Mouse (Mus musculus) urinary bladder, postnatal 10 days (tissue): ENCODE results near the gene Tmem170.

Experiments used
- DNase-seq: peaks from one replicate; pipeline ENCODE4 v3.0.0; 2022; ENCODE audit warnings: low spot score

Gene Tmem170

DNA sequence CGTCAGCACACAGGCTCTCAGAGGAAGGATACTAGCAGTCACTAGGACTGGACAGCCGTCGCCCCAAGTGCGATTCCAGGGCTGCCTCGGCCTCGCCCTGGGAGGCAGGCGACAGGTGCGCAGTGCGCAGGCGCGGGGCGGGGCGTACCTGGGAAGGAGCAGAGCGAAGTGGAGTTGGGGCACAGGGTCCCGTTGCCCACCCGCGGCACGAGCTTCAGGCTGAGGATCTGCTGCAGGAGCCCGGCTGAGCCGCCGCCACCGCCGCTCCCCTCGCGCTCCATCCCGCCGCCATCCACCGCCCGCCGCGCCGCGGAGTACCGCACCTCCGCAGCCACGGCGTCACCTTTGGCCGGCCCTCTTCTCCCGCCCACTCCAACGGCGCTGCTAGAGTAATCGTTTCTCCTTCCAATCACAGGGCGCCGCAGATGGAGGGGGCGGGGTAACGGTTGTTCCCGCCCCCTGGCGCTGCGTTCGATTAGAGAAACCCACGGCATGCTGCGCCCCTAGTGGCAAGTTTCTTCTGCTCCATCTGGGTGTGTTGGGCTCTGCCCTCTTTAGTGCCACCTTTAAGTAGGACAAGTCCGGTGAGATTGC lies at the start of gene Tmem170:
Tmem170 (minus strand) TSS at position 396 of the 594 bp plus-strand sequence.
- peak; percentile 90 for DNase-seq

DNA sequence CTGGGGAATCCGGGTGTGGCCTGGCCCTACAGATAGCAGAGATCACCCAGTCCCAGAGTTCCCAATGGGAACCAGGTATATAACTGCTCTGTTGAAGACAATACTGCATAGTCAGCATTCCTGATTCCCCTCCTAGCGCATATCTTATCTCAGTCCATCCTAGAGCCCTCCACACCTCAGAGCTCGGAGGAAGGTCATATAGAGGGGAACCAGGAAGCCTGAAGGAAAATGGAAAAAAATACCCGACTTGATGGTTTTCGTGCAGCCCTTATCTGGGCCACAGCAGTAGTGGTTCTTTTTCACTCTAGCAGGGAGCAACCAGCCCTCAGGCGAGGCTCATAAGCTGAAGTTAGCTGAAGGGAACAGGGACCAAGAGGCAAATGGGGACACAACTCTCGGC lies 48.4 kb upstream of the Tmem170 start:
- DNase-seq = no peak

DNA sequence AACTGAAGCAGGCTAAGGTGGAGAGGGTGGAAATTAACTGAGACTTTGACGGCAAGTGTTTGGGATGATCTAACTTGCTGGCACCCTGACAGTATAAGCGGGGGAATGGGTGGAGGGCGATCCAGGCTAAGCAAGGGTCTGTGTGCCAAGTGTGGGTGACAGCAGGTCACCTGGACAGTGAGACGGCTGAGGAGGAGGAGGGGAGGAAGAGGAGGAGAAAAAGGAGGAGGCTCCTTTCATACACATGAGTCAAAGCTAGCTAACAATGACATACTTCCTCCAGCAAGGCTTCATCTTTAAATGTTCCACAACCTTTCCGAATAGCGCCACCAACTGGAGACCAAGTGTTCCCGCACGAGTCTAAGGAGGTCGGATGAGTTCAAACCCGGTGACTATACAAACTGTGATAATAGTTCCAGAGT lies 46.8 kb upstream of the Tmem170 start:
- DNase-seq = no peak

DNA sequence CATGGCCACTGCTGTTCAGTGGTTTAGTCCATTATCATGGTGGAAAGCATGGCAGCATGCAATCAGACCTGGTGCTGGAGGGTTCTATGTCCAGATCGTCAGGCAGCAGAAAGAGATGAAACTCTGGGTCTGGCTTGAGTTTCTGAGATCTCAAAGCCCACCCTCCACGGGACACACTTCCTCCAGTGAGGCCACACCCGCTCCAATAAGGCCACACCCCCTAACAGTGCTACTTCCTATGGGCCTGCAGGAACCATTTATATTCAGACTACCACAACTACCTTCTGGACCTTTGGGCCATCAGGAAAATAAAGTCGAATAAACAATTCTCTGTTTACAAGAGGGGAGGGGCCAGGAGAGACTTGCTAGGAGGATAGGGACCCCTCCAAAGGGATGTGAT lies 44.4 kb upstream of the Tmem170 start:
- DNase-seq = no peak

DNA sequence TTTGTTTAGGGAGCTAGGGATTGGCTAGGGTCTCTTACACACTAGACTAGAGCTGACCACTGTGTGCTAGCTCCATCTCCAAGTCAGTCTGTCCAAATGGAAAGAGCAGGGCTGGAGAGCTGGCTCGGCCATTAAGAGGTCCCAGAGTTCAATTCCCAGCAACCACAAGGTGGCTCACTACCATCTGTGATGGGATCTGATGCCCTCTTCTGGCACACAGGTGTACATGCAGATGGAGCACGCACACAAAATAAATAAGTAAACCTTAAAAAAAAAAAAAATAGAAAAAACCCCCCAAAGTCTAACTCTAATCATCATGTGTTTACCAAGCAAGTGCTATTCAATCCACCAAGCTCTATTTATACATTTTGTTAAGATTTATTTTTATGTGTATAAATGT lies 43.1 kb upstream of the Tmem170 start:
- no peak for DNase-seq

DNA sequence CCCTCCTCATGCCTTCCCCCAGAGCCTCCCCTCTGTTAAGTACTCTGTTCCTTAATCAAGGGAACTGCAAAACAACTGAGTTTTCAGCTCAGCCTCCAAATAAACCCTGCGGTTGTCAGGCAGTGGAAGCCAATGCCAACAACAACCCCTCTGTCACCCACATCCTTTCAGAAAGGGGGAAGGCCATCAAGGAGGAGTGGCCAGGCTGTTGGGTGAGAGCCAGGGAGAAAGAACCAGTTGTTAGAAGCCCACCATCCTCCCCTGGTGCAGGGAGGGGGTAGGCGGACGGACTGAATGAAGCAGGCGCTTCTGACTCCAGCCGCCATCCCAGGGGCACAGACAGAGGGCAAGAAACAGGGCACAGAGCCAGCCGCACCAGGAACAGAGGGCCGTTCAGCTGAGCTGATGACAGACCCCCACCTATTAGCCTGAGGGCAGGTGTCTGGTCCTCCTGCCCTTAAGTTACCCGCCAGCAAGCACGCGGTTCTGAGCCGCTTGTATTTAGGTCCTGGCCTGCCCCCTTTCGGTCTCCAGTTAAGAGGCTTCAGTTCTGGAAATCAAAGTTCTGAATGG lies 36.4 kb upstream of the Tmem170 start:
- DNase-seq = no peak

DNA sequence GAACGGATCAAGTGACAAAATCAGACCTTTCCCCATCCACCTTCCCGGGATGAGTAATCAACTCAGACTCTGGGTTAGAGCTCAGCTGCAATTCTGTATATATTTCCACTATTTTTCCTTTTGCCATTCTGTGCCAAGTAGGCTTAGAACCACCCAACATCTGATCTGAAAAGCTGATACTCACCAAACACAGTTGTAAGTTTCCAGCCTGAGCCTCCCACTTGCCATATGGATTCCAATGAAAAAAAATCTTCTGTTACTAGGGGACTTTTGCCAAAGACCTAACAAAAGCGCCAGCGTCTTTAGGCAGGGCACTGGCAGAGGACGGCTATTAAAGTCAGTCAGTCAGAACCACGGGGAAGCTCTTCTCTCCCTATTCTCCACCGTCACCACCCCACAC lies 35.0 kb upstream of the Tmem170 start:
- DNase-seq = no peak

DNA sequence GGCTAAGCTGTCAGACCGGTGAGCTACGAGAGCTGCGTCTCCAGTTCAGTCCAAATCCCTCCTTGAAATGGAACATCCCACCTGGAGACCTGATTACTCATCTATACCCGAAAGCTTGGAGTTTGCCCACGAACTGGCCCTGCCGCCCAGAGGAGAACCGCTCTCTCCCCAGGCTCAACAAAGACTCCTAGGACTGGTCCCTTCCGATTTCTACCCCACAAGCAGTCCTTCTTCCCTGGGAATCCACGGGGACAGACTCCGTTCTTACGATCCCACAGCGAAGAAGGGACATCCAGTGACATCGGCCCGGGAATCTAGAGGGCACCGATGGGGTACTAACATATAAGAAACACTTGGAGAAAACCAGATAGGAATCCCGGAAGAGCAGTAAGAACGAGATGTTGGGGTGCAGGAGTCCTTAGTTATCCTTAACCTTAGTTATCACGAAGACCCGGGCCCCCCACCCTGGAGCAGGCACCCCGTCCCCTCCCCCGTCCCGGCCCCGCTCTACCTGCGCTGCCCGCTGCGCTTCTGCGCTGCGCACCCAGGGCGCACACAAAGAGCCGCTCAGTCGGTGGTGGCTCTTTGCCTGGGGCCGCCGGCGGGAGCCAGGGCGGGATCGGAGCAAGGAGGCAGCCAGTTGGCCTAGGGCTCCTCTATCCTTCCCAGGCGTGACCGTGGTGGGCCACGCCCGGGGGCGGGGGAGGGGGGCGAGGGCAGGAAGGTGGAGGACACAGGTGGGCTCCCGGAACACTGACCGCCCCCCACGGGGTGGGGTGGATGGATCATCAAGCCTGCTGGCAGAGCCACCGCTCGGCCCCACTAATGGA lies 33.3 kb upstream of the Tmem170 start, which contains the start of gene Chst5:
Chst5 (minus strand) TSS at position 827 of the 830 bp plus-strand sequence.
- no peak for DNase-seq

DNA sequence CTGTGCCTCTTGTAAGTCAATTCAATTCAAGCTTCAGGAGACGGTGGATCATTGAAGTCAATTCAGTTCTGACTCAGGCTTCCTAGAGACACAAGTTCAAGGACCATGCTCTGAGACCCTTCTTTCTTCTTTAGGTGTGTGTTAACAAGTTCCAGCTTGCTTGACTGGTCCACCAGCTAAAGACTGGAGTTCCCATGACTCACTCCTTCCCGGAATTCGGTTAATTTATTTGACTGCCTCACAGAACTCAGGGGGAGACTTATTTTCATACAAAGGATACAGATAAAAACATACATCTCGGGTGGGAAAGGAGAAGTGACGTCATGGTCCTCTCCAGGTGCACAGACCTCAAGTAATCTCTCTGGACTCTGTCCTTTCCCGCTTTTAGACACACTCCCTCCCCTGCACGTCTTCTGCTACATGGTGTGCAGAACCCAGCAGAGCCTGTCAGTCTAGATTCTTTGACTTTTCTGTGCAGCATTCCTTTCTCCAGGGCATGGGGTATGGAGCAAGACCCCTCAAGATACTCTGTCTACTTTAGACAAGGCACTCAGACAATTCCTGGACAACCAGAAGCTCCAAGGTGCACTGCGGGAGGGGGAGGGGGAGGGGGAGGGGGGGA lies 29.1 kb upstream of the Tmem170 start:
- DNase-seq = no peak

DNA sequence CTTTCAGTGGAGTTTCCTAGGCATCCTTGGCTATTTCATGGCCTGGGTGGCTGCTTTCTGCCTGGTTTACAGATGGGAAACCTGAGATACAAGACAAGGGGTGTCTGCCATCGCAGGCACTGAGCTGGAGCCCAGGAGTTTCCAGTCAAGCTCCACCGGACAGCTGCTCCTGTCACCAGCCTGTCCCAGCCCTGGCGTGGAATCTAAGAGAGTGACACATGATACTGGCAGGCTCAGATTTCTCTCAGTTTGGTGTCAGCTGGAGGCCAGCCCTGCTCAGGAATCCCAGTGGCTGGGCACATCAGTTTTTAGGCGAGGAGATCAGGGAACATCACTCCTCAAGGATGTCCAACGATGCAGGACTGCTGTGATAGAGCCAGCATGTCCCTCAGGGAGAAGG lies 25.5 kb upstream of the Tmem170 start:
- DNase-seq = no peak

DNA sequence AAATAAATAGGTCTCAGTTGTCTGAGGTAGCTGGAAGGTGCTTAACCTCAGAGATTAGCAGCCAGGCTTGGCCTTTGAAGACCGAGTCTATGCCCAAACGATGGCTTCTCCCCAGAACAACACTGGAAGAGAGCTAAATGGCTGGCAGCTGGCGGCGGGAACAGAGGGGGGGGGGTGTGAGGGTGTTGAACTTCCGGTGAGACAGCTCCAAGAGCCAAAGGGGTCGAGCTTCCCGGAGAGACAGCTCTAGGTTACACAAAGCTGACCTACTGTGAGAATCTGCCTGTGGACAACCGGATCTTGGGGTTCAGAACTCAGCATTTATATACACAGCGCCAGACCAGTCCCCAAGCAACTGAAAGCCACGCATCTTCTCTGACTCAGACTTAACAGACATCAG lies 22.0 kb upstream of the Tmem170 start:
- DNase-seq = no peak

DNA sequence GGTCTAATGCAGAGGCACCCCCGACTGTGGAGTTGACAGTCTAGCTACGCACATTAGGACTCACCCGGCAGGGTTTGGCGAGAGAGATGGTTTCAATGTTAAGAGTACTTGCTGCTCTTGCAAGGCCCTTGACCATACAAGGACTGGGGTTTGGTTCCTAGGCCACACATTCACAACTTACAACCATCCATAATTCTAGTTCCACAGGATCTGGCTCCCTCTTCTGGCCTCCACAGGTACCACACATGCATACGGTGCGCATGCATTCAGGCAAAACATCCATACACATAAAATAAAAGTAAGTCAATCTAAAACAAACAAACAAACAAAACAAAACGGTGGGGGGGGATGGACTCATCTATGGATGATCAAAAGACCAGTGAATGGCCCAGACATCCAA lies 18.4 kb upstream of the Tmem170 start:
- no peak for DNase-seq

DNA sequence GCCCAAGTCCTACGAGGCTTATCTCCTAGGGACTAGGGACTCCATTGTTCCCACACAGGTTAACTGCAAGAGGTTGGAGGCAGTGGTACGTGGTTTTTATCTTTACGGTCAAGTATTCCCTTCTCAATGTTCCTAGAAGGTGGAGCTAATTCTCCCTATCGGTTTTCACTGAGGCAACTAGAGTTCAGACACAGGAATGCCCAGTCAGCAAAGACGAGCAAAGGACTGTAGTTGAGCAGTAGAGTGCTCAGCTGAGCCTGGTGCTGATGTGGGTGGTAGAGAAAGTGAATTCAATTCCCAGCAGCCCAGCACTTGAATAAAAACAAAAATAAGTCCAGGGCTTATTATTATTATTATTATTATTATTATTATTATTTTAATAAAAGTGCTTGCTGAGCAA lies 16.1 kb upstream of the Tmem170 start:
- no peak for DNase-seq

DNA sequence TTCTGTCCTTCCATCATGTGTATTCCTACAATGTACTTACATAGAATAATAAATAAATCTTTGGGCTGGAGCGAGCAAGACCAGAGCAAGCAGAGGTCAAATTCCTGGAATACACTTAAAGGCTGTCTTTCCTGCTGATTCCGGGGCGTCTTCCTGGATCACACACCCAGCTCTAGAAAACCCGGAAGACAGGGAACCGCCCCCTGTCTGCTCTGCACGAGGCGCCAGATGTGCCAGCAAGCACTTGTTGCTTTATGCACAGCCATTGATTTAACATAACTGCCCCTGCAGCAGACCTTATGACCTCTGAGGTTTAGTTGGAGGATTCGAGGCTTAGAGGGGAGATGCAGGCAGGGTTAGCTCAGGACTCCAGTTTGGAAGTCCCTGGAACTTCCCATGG lies 15.4 kb upstream of the Tmem170 start:
- no peak for DNase-seq

DNA sequence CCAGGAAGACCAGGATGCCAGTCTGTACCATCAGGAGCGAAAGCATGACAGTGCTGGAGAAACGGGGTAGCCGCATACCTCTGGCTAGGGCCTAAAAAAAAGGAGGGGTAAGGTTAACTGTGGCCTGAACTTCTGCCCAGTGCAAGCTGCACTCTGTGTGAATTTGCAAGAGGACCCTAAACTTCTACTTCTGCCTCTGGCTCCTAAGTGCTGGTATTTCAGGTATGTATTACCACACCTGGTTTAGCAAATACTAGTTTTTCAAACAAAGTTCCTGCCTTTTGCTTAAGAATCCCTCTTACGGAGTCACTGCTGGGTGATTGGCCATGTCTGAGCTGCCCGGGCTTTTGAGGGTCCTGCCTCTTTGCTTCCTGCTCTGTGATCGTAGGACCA lies 14.4 kb upstream of the Tmem170 start:
- DNase-seq = no peak

DNA sequence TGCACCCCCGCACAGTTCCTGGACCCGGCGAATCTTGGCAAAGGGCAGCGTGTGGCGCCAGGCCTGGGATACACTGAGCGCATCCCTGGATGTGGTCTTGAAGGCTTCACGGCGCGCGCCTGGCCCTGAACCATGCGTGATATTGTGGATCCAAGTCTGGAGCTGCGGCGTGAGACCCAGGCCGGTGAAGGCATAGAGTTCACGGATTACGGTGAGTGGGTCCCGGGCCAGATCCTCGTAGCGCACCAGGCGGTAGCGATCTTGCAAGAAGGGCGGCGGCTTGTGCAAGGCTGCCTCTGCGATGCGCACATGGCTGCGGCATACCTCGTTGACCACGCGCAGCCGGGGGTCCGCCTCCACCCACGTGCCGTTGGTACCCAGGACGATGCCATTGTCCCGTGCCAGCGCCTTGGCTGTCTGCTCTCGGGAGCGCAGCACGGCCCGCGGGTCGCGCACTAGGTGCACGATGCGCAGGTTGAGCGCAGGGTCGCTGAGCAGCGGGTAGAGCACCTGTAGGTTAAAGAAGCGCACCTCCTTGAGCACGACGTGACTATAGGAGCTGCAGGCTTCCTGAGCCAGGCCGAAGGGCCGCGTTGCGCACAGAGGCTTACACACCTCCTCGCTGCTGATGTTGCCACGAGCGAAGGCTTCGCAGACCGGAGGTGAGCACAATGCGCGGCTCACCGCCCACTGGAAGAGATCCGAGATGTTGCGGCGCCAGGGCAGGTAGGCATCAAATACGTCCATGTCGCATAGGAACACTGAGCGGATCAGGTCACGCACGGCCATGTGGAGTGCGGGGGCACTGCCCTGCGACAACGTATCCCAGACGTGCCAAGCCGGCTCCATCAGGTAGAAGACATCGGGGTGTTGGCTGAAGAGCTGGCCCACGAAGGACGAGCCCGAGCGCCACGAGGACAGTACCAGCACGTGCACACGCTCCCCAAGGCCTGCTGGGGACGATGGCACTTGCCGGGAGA lies 13.7 kb upstream of the Tmem170 start:
- DNase-seq = no peak

DNA sequence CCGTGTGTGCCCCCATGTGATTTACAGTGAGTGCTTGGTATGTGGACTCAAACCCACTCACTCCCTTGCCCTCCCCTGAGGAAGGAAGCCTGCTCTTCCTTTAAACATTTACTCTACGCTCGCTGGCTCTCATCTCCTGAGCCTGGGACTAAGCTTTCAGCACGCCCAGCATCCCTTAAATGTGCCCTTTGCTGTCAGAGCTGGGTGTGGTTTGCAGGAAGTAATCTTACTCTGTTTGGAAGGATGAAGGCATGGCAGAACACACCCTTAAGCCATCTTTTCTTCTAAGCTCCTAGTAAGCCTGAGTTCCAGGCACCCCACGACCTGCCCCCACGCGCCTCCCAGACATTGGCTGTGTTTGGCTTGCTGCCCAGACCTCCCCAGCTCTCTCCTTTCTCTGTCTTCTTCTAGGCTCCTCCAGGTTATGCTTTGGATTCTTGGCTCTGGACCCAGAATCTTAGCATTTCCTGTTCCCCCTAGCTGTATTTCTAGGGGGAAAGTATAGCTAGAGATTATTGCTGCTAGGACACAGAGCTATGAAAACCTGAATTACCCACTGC lies 11.6 kb upstream of the Tmem170 start:
- no peak for DNase-seq

DNA sequence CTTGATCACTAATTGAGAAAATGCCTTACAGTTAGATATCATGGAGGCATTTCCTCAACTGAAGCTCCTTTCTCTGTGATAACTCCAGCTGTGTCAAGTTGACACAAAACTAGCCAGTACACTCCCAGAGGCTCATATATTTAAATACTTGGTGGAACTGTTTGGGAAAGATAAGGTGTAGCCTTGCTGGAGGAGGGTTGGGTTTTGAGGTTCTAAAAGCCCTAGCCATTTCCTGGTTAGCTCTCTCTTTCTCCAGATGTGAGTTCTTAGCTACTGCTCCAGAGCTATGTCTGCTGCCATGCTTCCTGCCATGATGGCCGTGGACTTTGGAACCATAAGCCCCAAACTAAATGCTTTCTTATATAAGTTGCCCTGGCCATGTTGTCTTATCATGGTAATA lies 10.9 kb upstream of the Tmem170 start:
- DNase-seq = no peak

DNA sequence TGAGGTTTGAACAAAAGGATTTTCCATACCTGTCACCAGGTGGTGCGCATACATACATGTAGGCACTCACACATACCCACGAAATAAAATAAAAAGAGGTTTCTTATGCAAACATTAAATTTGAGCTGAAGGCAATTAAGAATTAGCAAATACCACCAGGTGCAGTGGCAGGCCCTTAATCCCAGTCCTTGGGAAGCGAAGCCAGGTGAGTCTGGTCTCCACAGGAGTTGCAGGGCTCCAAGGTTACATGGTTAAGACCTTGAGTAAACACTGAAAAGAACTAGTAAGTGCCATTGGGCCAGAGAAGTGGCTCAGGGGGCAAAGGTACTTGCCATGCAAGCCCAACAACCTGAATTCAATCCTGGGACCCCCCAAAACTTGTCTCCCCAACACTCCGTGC lies 7.1 kb upstream of the Tmem170 start:
- DNase-seq = no peak

DNA sequence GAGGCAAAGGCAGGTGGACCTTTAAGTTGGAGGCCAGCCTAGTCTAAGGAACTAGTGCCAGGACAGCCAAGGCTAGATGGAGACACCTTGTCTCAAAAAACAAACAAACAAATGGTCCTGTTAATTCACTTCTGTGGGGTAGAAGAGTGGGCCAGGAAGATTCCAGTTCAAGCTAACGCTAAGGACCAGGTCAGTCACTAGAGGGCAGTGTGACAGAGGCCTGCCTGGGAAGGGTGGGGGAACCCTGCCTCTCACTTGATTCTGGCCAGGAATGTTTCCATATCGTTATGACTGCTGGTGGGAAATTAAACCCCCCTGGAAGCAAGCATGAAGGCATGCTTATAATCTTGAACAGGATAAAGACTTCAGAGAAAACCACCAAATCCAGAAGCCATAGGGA lies 5.0 kb upstream of the Tmem170 start:
- no peak for DNase-seq

DNA sequence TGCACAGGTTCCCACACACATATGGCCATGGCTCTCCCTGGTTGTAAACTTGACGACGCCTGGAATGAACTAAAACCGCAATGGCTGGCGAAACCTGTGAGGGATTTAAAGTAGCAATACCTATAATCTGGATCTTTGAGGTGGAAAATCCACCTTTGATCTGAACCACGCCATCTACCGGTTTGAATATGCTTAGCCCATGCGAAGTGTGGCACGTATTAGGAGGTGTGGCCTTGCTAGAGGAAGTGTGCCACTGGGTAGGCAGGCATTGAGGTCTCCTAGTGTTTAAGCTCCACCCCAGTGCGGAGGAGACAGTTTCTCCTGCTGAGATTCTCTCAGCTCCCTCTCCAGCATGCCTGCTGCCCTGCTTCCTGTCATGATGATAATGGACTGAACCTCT lies 1.2 kb upstream of the Tmem170 start:
- no peak for DNase-seq
